Mouse (Mus musculus): ENCODE results near the gene Zfp932. TPM values are rescaled to one million over a fixed set of nuclear protein-coding genes. Genes with fewer than 3 reads are reported as not detected.
A peak's percentile ranks its signal among the peaks of the same experiment; 100 is the strongest.
"Not testable (repeated sequence)": the region's sequence is repeated elsewhere in the genome, so short reads cannot be mapped to it uniquely, and the experiment has no call there.

Zfp932 gene
- 24.2 and 27.1 TPM in 2 replicates for polyA plus RNA-seq (2012; rRNA removed)

DNA sequence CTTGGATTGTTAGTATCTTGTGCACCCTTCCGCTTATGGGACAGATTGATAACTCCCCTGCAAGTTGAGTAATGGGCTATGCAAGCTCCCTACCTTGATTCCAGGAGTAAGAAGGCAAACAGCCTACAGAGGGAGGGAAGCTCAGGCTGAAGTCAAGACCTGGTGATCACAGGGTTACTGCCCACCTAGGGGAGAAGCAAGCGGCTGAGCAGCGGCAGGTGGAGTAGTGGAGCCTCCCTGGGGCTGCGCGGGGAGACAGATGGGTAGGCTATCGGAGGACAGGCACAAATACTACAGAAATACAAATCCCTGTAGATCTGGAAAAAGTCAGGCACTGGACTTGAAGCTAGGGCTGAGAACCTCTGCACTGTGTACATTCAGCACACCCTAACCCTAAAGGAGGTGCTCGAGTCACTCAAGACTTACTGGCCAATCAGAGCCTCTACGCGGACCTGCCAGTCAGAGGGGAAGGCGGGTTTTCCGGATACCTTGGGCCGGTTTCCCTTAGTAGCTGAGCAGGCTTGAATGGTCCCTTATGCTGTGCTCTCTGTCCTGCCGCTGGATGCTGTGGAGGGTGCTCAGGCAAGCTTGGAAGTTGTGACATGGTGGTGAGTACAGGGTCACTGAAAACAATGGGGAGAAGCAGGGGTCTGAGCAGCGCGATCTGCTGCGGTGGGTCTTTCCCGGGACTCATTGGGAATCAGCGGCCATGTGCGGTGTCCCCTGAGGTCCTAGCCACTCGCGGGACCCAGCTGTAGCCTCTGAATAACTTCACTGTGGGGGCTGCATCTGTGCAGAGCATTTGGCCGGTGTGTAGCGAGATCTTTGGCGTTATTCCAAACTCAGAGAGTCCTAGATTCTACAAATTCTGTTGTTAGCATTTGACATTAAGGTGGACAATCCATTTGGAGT lies at the start of gene Zfp932:
TSS of gene Zfp932 (plus strand) at position 496 of the 912 bp plus-strand sequence.
- DNase-seq (ENCODE audit: low read depth) = peak; percentile 93

DNA sequence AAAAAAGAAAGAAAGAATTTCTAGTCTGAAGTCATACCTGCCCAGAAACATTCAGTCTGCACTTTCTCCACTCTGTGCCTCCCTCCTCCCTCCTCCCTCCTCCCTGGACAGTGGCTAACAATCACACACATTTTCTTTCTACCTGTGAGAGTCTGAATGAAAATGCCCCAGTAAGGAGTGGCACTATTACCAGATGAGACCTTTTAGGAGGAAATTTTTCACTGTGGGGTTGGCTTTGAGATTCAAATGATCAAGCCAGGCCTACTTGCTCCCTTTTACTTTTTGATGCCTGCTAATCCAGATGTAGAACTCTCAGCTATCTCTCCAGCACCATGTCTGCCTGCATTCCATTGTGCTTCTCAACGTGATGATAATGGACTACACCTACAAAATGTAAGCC lies 46.0 kb upstream of the Zfp932 start:
- DNase-seq (ENCODE audit: low read depth) = no peak
- no peak for TF ChIP-seq CTCF (IDR thresholded peaks at IDR 0.05; ENCODE audit: borderline replicate concordance, extremely low read depth, insufficient read depth, insufficient read length)
- TF ChIP-seq POLR2A (IDR thresholded peaks at IDR 0.05; ENCODE audit: borderline replicate concordance, extremely low read depth, insufficient read depth, insufficient read length, poor library complexity, severe bottlenecking) = no peak

- DNase-seq (ENCODE audit: low read depth) = not testable (repeated sequence)
Measured at GRCm38 (mm10) chr5:109980743-109981142, 15.6 kb upstream of the Zfp932 start.

DNA sequence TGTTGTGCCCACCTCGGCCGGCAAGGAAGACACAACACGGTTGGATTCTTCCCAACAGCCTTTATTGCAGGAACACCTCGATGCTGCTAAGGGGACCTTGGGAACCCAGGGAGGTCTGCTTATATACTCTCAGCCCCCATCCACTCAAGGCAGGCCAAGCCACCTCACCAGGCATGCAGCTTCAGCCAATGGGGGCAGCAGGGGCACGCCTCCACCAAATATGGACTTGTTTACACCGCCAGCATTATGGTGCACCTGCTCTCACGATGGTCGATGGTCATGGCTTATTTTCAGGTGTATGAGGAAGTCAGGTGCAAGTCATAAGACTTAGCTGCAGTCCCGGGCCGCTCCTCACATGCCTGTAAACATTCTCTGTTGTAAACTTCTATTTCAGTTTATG lies 860 bp upstream of the Zfp932 start:
- not testable (repeated sequence) for DNase-seq (ENCODE audit: low read depth)

- DNase-seq (ENCODE audit: low read depth) = not testable (repeated sequence)
Measured at GRCm38 (mm10) chr5:110015775-110016174, 19.5 kb downstream of the Zfp932 start.

DNA sequence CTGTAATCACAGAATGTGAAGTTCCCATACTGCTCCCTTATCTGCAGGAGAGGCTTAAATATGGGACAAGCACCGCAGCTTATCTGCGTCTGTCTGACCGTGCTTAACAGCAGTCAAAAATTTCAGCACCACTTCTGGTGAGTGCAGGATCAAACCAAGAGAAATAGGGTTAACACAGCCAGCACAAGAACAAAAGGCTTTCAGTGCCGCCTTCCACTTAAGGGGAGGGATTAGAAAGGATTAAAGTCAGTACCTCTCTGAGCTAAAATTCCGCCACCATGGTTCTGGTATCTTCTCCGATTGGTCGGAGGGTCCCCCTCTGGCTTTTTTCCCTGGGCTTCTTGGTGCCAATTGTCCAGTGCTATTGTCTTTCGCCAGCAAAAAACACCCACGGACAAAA lies 27.0 kb downstream of the Zfp932 start:
- TF ChIP-seq CTCF (IDR thresholded peaks at IDR 0.05; ENCODE audit: borderline replicate concordance, extremely low read depth, insufficient read depth, insufficient read length) (no peak), POLR2A (IDR thresholded peaks at IDR 0.05; ENCODE audit: borderline replicate concordance, extremely low read depth, insufficient read depth, insufficient read length, poor library complexity, severe bottlenecking) (no peak)
- DNase-seq (ENCODE audit: low read depth) = peak; percentile 68

GRCm38 (mm10) chr5:110023694-110024427 lies 27.5 kb downstream of the Zfp932 start:
- peak; percentile 85 for DNase-seq (ENCODE audit: low read depth)
- peak; percentile 47; the same call in 1 of the 2 replicates for TF ChIP-seq CTCF (IDR thresholded peaks at IDR 0.05; ENCODE audit: borderline replicate concordance, extremely low read depth, insufficient read depth, insufficient read length)

GRCm38 (mm10) chr5:110057637-110058408 lies 61.5 kb downstream of the Zfp932 start:
- no peak for TF ChIP-seq CTCF (IDR thresholded peaks at IDR 0.05; ENCODE audit: borderline replicate concordance, extremely low read depth, insufficient read depth, insufficient read length)
- TF ChIP-seq POLR2A (IDR thresholded peaks at IDR 0.05; ENCODE audit: borderline replicate concordance, extremely low read depth, insufficient read depth, insufficient read length, poor library complexity, severe bottlenecking) = no peak
- peak; percentile 91 for DNase-seq (ENCODE audit: low read depth)

Other genes with a start within 250 kb of the Zfp932 start
- 1.6 and 2.7 TPM in 2 replicates for gene 4930522L14Rik, start 244.6 kb upstream of the Zfp932 start, polyA plus RNA-seq (2012; rRNA removed)
- gene Gm15446, start 73.1 kb upstream of the Zfp932 start, polyA plus RNA-seq (2012; rRNA removed) = 0.05 and 0.09 TPM in 2 replicates
- 0.66 and 2.1 TPM in 2 replicates for gene Gm17655, start 76.0 kb downstream of the Zfp932 start, polyA plus RNA-seq (2012; rRNA removed)
- 0.42 and 0.63 TPM in 2 replicates for gene Gm35315, start 97.9 kb downstream of the Zfp932 start, polyA plus RNA-seq (2012; rRNA removed)
- 2.6 and 3.2 TPM in 2 replicates for gene Plcxd1, start 103.4 kb downstream of the Zfp932 start, polyA plus RNA-seq (2012; rRNA removed)
- 183 and 293 TPM in 2 replicates for gene Gtpbp6, start 111.7 kb downstream of the Zfp932 start, polyA plus RNA-seq (2012; rRNA removed)
- 5.8 and 9.7 TPM in 2 replicates for gene Zfp605, start 113.6 kb downstream of the Zfp932 start, polyA plus RNA-seq (2012; rRNA removed)
- 119 and 128 TPM in 2 replicates for gene Chfr, start 139.3 kb downstream of the Zfp932 start, polyA plus RNA-seq (2012; rRNA removed)
- 13.8 and 21.7 TPM in 2 replicates for gene Golga3, start 180.2 kb downstream of the Zfp932 start, polyA plus RNA-seq (2012; rRNA removed)
- gene Ankle2, start 234.5 kb downstream of the Zfp932 start, polyA plus RNA-seq (2012; rRNA removed) = 18.7 and 19.8 TPM in 2 replicates

Measured in brain, embryonic 14.5 days (tissue).